Mouse (Mus musculus): Measurements from ENCODE around the gene Dtl. TPM values are rescaled to one million over a fixed set of nuclear protein-coding genes. Genes with fewer than 3 reads are reported as not detected.

Gene Dtl
- polyA plus RNA-seq, 1 experiment, result 13.7 TPM

- no peak for TF ChIP-seq GATA1 (IDR thresholded peaks at IDR 0.05; ENCODE audit: low read length)
Observed at GRCm38 (mm10) chr1:191592016-191592720, 16.8 kb upstream of the Dtl start.

DNA sequence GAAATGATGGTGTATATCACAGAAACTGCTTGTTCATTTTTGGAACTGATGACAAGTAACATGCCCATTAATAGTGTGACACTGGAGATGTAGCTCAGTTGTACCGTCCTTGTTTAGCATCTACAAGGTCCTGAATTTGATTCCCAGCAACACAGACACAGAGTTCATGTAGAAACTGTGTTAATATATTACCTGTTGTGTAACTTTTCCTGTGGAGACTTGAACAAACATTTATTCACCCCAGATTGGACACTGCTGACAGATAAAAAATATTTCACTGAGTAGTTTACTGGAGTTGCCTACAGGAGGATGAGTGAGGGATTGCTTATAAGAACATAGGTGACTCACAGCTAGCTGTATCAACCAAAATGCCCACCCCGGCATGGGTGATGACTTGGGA, 13.4 kb upstream of the Dtl start:
- no peak for TF ChIP-seq GATA1 (IDR thresholded peaks at IDR 0.05; ENCODE audit: low read length)

- no peak for TF ChIP-seq GATA1 (IDR thresholded peaks at IDR 0.05; ENCODE audit: low read length)
Observed at GRCm38 (mm10) chr1:191587062-191587461, 11.7 kb upstream of the Dtl start.

GRCm38 (mm10) chr1:191585704-191586103, 10.4 kb upstream of the Dtl start:
- TF ChIP-seq GATA1 (IDR thresholded peaks at IDR 0.05; ENCODE audit: low read length), result no peak

DNA sequence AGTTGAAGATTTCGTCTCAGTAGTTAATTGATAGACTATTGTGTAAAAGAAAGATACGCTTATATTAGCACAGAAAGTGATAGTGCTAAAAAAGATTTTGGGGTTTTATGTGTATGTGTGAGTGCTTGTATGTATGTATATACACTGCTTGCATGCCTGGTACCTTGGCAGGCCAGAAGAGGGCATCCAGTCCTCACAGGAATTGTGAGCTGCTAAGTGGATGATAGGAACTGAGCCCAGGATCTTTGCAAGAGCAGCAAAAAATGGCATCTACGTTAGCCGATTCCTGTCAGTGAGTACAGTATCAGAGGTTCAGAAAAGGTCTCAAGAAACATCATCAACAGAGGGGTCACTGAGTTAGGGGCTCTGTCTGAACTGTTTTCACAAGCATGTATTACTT, 9.1 kb upstream of the Dtl start:
- TF ChIP-seq GATA1 (IDR thresholded peaks at IDR 0.05; ENCODE audit: low read length), result no peak

DNA sequence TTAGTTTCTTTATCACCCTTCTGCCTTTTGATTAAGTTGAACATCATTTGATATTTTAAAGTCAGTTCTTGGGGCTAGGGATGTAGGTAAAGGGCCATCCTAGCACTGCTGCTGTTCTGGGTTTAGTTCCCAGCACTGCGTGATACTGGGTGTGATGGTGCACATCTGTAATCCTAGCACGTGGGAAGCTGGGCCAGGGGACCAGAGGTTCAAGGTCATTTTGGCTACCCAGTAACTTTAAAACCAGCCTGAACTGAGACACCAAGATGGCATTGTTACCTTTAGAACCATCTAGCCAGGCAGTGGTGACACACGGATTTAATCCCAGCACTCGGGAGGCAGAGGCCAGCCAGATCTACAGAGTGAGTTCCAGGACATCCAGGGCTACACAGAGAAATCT, 8.5 kb upstream of the Dtl start:
- no peak for TF ChIP-seq GATA1 (IDR thresholded peaks at IDR 0.05; ENCODE audit: low read length)

DNA sequence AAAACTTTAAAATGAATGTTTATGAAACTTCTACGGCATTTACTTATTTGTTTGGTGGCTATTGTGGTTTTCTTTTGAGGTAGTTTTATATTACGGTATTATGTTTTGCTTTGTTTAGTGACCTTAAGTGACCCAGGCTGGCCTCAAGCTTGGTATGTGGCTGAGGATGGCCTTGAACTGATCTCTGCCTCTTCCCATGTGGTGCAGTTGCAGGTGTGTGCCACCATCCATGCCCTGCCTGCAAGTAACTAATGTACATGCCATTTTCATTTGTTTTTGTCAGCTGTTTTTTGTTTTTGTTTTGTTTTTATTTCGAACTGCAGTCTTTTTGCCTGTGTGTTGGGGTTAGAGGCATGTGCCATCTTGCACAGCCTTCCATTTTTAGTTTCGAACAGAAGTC, 6.3 kb upstream of the Dtl start:
- TF ChIP-seq GATA1 (IDR thresholded peaks at IDR 0.05; ENCODE audit: low read length), result no peak

DNA sequence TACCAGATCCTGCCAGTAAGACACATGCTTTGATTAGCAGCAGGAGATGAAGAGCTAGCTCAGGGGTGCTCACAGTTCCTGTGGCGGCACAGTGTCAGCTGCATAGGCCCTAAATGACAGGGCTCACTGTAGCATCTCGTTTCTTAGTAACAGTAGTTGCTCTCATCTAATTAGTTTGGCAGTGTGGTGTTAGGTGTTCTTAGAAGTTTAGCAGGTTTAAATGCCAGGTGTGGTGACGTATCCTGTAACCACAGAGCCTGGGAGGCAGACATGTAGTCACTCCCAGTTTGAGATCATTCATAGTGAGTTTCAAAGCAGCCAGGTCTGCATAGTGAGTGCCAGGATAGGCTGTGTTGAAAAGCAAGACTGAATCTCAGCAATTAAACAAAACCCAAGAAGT, 4.2 kb upstream of the Dtl start:
- TF ChIP-seq GATA1 (IDR thresholded peaks at IDR 0.05; ENCODE audit: low read length), result no peak

DNA sequence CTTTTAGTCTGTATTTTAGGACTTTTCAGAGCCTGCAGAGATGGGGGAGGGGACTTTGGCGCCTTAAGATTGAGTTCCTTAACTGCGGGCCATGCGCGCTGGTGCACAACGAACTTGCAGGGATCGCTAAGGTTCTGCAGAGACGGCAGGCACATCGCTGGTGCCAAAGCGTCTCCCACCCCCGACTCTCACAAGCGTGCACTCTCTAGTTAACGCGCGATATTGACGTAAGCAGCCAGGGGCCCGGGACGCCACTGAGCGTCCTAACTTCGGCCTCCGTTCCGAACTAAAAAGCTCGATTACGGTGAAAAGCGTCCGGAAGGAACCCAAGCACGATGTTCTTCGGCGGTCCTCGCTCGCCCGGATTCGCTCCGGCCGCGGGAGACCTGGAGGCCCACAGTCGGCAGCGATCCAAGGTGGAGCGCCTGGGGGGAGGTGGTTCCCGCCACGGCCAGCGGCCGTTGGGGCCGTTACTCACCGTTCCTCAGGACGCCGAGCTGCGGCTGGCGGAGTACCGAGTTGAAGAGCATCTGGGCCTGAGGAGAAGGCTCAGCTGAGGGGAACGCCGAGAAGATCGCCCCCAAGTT, 380 bp downstream of the Dtl start:
- no peak for TF ChIP-seq GATA1 (IDR thresholded peaks at IDR 0.05; ENCODE audit: low read length)

DNA sequence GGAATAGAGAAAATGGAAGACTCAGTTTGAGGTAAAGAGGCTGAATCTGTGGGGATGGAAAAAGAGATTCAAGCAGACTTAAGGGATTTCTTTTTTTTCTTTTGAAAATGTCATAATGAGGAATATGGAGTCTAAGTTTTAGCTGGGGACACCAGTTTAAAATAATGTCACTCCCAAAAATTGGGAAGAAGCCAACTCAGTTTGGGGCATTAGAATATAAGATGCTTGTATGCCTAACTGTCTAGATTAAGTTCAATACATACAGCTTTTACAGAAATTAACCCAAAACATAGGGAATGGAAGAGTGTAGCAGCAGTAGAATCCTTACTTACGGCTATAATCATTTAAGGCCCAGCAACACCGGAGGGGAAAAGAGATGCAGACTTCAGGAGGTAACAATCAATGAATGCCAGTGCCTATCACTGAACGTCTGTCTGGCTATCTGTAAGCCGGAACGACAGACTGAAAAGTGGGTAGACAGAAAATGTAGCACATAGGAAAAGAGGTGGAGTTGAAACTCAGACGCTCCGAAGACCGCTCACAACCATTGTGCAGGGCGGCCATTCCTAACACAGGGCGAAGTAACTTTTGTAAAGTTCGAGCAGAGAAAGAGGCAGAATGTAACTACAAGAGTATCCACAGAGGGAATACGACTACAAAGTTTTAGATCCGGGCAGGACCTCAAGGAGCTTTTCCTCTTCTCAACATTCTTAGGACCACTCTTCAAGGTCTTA, 1.3 kb downstream of the Dtl start:
- no peak for TF ChIP-seq GATA1 (IDR thresholded peaks at IDR 0.05; ENCODE audit: low read length)

- no peak for TF ChIP-seq GATA1 (IDR thresholded peaks at IDR 0.05; ENCODE audit: low read length)
Observed at GRCm38 (mm10) chr1:191570415-191570814, 4.9 kb downstream of the Dtl start.

GRCm38 (mm10) chr1:191569625-191570024, 5.7 kb downstream of the Dtl start:
- no peak for TF ChIP-seq GATA1 (IDR thresholded peaks at IDR 0.05; ENCODE audit: low read length)

- TF ChIP-seq GATA1 (IDR thresholded peaks at IDR 0.05; ENCODE audit: low read length), result no peak
Observed at GRCm38 (mm10) chr1:191567859-191568258, 7.5 kb downstream of the Dtl start.

GRCm38 (mm10) chr1:191562823-191563365, 12.4 kb downstream of the Dtl start:
- TF ChIP-seq GATA1 (IDR thresholded peaks at IDR 0.05; ENCODE audit: low read length), result no peak

DNA sequence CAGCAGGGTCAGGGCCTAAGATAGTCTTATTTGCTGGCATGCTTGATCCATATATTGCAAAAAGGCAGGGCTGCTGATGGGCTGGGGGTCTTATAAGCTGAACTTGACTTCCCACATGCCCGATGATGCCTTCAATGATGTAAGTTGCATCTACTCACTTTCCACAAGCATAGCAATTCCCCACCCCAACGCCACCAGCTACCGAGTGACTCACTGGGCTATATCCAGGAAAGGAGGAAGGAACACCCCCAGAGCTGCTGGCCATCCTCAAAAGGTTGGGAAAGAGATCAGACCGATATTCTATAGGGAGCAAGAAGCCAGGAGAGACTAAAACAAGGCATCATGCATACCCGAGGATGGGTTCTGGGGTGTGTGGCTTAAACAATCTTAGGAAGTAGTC, 15.6 kb downstream of the Dtl start:
- TF ChIP-seq GATA1 (IDR thresholded peaks at IDR 0.05; ENCODE audit: low read length), result no peak

DNA sequence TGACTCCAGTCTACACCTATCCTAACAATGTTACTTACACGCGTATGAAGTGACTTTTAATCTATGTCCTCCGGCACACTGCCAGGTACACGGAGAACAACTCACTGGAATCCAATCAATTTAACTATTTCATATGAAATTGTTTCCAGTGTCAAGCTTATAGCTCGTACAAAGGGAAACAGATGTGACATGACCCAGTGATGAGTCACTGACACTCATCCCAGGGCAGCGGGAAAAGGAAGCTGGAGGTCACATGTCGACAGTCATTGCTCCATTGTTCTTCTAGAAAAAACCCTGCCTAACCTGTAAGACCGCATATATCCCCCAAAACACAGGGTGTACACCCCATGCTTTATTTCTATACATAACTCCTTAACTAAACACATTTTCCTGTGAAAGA, 18.2 kb downstream of the Dtl start:
- no peak for TF ChIP-seq GATA1 (IDR thresholded peaks at IDR 0.05; ENCODE audit: low read length)
